Mouse (Mus musculus) kidney, postnatal 14 days (tissue): ENCODE data around the gene Zfp512b.

Experiments used
- DNase-seq: peaks from one replicate; pipeline ENCODE4 v3.0.0; 2022; ENCODE audit warnings: mixed read lengths

Gene Zfp512b

GRCm38 (mm10) chr2:181572921-181573920, 19.4 kb downstream of the Zfp512b start:
- DNase-seq: no peak

DNA sequence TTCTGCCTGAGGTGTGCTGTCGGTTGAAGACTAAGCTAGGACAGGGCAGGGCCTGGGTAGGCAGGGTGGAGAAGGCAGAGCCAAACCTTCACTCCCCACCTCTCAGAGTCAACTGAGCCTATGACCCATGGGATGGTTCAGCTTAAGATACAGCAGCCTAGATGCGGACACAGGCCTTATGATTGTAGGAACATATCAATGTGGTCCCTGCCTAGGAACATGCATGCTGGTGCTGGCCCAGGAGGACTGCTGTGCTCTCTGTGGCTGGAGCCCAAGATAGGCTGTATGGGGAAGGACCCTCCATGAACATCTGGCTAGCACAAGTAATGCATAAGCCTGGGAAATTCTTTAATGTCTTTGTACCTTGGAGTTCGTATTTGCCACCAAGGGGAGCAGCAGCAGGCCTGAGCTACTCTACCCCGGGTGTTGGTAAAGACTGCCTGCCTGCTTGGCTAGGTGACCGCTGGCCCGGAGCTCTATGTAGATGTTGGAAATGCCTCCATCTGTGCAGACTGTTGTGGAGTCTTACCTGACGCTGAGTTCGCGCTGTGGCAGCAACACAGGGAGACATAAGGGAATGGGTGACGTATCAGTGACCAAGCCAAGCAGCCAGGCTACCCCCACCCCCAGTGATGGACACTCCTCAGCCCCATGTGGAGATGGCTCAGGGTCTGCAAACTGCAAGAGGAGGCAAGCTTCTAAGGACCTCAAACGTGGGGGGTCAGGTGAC, 20.5 kb downstream of the Zfp512b start:
- no peak for DNase-seq

GRCm38 (mm10) chr2:181570921-181571595, 21.5 kb downstream of the Zfp512b start:
- no peak for DNase-seq

DNA sequence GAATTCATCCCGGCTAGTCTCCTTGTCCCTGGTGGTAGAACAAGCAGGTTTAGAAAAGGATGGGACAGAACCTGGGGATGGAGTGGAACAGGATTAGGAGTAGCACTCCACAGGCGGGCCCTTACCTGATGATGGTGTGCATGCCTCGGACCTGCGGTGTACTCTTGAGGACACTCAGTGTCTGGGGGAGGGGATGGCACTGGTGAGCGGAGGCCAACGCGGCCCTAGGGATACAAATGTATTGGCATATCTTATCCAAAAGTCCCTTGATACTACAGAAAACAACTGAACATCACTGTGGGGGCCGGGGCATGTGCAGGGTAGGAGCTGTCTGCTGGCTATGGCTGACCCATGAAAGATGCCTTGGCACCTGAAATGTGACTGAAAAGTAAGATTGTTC, 22.2 kb downstream of the Zfp512b start:
- DNase-seq: no peak

DNA sequence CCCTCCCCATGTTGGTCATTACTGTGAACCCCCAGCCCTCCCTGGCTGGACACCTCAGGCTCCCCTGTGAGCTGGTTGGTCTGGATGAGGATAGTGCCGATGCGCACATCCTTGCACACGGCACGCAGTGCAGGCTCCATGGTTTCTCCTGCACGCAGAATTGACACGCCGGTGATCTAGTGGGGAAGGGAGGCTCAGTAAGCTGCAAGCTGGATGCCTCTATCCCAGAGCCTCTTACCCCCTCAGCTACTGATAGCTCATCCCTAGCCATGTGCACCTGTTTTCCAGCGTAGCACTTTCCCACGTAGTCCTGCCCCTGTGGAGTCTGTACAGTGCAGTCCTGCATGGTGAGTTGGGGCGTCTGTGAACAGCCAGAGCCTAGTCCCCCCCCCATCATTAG, 22.7 kb downstream of the Zfp512b start:
- no peak for DNase-seq

- DNase-seq: peak; percentile 61
Measured at GRCm38 (mm10) chr2:181568272-181569008, 24.2 kb downstream of the Zfp512b start.

DNA sequence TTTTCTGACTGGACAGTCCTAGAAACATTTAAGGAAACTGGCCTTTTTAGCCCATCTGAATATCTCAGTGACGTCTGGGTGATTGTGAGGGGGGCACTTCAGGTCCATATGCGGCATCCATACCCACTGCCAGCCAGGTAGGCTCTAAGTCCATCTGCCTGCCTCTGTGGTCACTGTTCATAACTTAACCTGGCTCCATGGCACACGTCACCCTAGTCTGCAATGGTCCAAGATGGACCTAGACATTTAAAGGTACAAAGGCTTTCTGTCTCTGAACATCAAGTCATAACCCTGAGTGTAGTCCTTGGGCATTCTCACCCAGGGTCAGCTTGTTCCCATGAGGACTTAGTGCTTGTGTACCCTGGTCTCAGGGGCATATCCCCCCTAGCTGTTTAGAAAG, 25.3 kb downstream of the Zfp512b start:
- no peak for DNase-seq

DNA sequence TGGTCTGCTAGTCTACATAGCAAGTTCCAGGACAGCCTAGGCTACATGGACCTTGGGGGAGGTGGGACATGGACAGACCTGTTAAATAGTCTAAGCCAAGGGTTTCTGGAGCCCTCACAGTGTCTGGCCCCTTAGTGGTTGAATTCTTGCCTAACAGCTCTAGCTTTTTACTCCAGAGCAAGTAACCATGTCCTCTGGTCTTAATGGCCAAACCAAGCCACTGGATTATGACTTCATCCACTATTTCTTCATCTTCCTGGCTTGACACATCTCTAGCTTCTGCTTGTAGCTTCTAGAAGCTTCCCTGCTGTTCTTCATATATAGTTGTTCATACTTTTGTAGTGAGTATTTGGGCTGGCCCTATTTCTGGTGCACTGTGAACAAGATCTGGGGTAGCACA, 38.8 kb downstream of the Zfp512b start:
- no peak for DNase-seq

DNA sequence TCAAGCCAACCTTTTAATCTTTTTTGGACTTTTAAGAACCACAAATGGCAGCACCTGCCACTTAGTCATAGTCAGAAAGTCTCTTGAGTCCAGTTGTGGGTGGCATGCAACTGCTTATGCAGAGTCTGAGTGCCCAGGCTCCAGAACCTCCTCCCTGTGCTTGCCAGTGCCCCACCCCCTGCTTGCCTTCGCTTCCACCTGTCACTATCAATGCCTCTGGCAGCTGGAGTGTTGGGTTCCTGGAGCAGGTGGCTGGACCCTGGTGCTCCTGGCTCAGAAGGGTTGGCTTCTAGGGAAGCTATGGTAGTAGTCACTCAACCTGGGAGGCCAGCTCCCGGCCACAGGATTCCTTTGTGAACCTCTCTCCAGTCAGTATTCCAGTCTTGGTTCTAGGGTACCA, 42.4 kb downstream of the Zfp512b start:
- DNase-seq: no peak

DNA sequence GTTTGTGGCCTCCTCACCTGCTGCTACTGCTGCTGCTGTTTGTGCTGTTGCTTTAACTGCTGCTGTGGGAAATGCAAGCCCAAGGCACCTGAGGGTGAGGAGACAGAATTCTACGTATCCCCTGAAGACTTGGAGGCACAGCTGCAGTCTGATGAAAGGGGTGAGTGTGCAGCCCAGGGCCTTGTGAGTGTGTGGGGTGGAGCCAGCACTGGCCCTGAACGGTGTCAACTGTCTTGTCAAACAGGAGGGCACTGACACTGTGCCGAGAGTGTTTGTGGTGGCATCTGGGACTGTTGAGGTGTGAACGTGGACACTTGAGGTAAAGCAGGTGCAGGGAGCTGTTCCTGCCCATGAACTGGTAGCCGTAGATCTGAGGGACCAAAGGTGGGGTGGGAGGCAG, 43.9 kb downstream of the Zfp512b start:
- DNase-seq: no peak

DNA sequence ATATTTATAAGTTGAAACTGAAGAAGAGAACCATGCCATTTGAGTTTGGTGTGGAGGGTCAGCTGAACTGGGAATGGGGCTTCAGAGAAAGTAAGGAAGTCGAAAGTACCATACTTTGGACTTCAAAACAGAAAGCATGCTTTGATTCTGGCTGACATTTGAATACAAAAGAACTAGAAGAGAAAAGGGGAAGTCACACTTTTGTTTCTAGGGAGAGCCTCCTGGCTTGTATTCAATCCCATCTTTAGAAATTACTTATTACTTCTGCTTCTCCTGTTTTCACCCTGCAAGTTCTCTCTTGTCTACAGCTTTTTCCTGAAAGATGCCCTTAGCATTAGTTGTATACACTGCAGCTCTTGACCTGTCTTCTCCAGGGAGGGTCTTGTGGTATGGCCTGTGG, 44.4 kb downstream of the Zfp512b start:
- no peak for DNase-seq

DNA sequence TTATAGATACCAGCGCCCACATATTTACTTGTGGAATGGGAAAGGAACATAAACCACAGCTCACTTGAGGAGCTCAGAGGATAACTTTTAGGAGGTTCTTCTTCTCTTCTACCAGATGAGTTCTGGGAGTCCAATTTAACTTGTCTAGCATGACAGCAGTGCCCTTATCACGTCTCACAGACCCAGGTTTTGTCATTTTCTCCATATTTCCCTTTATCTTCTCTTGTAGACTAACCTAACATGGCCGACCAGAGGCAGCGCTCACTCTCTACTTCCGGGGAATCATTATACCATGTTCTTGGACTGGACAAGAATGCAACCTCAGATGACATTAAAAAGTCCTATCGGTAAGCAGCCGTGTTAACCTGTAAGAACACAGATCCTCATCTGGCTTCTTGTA, 46.5 kb downstream of the Zfp512b start:
- DNase-seq: no peak

- no peak for DNase-seq
Measured at GRCm38 (mm10) chr2:181541761-181542380, 50.7 kb downstream of the Zfp512b start.

DNA sequence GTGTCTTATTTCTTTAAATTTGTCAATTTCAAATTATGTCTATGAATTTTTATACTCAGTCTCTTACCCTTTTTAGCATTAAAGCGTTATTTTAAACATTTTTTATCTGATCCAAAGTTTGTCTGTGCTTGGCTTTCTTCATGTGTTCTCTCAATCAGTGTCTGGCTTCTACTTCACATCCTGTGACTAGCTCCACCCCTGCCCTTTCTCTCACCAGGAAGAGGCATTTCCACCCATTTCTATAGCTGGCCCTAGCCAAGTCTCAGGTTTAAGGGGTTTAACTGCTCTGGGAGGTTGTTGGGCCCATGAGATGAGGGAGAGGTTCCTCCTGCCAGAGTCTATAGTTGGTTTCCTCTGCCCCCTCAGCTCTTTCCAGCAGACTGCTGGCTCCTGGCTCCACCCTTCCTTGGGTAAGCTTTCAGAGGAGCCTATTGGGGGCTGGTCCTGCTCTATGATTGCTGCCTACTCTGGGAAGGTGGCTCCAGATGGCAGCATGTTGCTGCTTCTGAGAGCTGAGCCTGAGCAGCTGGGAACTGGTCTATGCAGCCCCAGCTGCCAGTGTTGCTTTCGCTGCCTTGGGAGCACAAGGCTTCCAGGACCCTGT, 55.1 kb downstream of the Zfp512b start:
- DNase-seq: no peak

- DNase-seq: no peak
Measured at GRCm38 (mm10) chr2:181536410-181536809, 56.2 kb downstream of the Zfp512b start.

DNA sequence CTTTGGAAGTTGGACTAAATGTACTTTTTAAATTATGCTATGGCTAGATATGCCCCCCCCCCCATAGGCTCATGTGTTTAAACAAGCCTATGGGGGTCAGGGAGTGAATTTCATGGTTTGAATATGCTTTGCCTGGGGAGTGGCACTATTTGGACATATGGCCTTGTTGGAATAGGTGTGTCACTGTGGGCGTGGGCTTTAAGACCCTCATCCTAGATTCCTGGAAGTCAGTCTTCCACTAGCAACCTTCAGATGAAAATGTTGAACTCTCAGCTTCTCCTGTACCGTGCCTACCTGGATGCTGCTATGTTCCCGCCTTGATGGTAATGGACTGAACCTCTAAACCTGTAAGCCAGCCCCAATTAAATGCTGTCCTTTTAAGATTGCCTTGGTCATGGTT, 60.0 kb downstream of the Zfp512b start:
- DNase-seq: no peak
